Mouse (Mus musculus): ENCODE measurements around the gene Emp3. TPM values are rescaled to one million over a fixed set of nuclear protein-coding genes. Genes with fewer than 3 reads are reported as not detected.
A peak's percentile ranks its signal among the peaks of the same experiment; 100 is the strongest.
"Not testable (repeated sequence)": the region's sequence is repeated elsewhere in the genome, so short reads cannot be mapped to it uniquely, and the experiment has no call there.

Gene Emp3
- polyA plus RNA-seq, 1 experiment from 2014 or later: 307 TPM

GRCm38 (mm10) chr7:45915011-45915410 lies 6.2 kb downstream of the Emp3 start:
- H3K4me2 ChIP-seq (replicated peaks): no peak overlapping the region
- H3K9ac ChIP-seq: no peak overlapping the region
- H3K4me3 ChIP-seq (replicated peaks): no peak overlapping the region
- H3K27me3 ChIP-seq: no peaks in the 10 kb centered on the region
- H3K36me3 ChIP-seq: peaks cover 16% of the 10 kb centered on the region; the same call in 1 of the 2 replicates
- peaks cover 52% of the 10 kb centered on the region for H3K4me1 ChIP-seq
- H3K9me3 ChIP-seq (replicated peaks): no peaks in the 10 kb centered on the region
- ATAC-seq (ENCODE audit: insufficient number of reproducible peaks, low FRiP score, low TSS enrichment, low read depth): no peak
- WGBS: 84% methylated on average over 5 of the region's 5 CpGs
- H3K27ac ChIP-seq (replicated peaks): no peak overlapping the region

DNA sequence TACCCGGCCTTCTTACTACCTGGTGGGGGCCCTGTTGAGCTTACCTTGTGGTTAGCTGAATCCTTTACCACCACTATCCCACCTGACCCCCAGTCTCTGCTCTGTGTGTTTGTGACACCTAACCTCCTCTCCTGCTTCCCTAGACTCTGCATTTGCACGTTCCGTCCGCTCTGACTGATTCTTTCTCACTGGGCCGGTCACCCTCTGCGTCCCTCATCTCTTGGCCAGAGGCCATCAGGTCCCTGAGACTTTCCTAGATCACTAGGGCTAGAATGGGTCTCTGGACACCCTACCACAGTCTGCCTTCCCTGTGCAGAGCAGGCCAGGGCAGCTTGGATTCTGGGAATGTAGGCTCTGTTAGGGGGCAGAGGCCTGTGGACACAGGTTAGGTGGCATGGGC lies 7.1 kb downstream of the Emp3 start:
- 85% methylated on average over 6 of the region's 6 CpGs for WGBS
- H3K9me3 ChIP-seq (replicated peaks): no peaks in the 10 kb centered on the region

DNA sequence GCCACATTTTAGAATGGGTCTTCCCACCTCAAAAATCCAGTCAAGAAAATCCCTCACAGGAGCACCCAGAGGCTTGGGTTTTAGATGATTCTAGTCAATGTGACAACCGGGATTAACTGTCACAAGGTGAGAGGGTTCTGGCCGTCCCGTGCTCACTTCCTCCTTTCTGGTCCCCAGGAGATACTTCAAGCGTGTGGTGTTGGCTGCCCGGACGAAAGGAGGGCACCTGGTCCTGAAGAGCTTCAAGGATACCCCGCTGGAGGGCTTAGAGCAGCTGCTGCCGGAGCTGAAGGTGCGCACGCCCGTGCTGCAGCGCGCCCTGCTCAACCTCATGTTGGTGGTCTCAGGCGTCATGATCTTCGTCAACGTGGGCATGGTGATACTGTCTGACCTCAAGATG lies 12.1 kb downstream of the Emp3 start:
- Histone ChIP-seq H3K4me3 (replicated peaks) (no peak overlapping the region), H3K36me3 (peaks cover 26% of the 10 kb centered on the region), H3K9me3 (replicated peaks) (no peaks in the 10 kb centered on the region), H3K27me3 (no peaks in the 10 kb centered on the region), H3K4me2 (replicated peaks) (no peak overlapping the region), H3K27ac (replicated peaks) (no peak overlapping the region), H3K4me1 (peaks cover 2% of the 10 kb centered on the region; the same call in 1 of the 2 replicates), H3K9ac (no peak overlapping the region)
- 90% methylated on average over 16 of the region's 16 CpGs for WGBS
- no peak for ATAC-seq (ENCODE audit: insufficient number of reproducible peaks, low FRiP score, low TSS enrichment, low read depth)

More for the DNA sequence above, 7.1 kb downstream of the Emp3 start:
- Histone ChIP-seq H3K4me1 (peaks cover 42% of the 10 kb centered on the region), H3K4me2 (replicated peaks) (no peak overlapping the region), H3K4me3 (replicated peaks) (no peak overlapping the region), H3K27ac (replicated peaks) (peak overlapping the region; percentile 39; the same call in 1 of the 2 replicates), H3K27me3 (no peaks in the 10 kb centered on the region), H3K36me3 (peaks cover 26% of the 10 kb centered on the region), H3K9ac (no peak overlapping the region)
- ATAC-seq (ENCODE audit: insufficient number of reproducible peaks, low FRiP score, low TSS enrichment, low read depth): no peak

DNA sequence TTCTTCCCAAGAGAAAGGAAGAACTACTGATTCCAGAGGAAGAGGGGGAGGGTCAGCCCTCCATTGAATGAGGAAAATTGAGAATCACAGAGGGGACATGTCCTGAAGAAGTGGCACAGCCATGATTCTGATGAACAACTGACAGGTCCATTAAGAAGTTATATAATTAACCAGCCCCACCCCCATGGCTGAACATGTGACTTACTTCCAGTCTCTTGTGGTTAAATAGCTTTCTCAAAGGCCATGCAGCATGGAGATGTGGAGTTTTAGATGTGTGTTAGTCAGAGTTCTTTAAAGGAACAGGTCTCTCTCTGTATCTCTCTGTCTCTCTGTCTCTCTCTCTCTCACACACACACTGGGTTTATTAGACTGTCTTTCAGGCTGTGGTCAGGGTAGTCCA lies 12.8 kb downstream of the Emp3 start:
- Histone ChIP-seq H3K9me3 (replicated peaks) (no peaks in the 10 kb centered on the region), H3K36me3 (peaks cover 26% of the 10 kb centered on the region), H3K27me3 (no peaks in the 10 kb centered on the region)

GRCm38 (mm10) chr7:45906622-45907021 lies 14.6 kb downstream of the Emp3 start:
- Histone ChIP-seq H3K9ac (no peak overlapping the region), H3K4me1 (no peaks in the 10 kb centered on the region), H3K9me3 (replicated peaks) (no peaks in the 10 kb centered on the region), H3K27ac (replicated peaks) (no peak overlapping the region), H3K36me3 (peaks cover 26% of the 10 kb centered on the region), H3K4me3 (replicated peaks) (no peak overlapping the region), H3K4me2 (replicated peaks) (no peak overlapping the region), H3K27me3 (no peaks in the 10 kb centered on the region)
- 88% methylated on average over 9 of the region's 9 CpGs for WGBS
- no peak for ATAC-seq (ENCODE audit: insufficient number of reproducible peaks, low FRiP score, low TSS enrichment, low read depth)

More for the DNA sequence above, 12.8 kb downstream of the Emp3 start:
- Histone ChIP-seq H3K9ac (no peak overlapping the region), H3K4me1 (no peaks in the 10 kb centered on the region), H3K4me2 (replicated peaks) (no peak overlapping the region), H3K27ac (replicated peaks) (no peak overlapping the region), H3K4me3 (replicated peaks) (no peak overlapping the region)
- ATAC-seq (ENCODE audit: insufficient number of reproducible peaks, low FRiP score, low TSS enrichment, low read depth): no peak

DNA sequence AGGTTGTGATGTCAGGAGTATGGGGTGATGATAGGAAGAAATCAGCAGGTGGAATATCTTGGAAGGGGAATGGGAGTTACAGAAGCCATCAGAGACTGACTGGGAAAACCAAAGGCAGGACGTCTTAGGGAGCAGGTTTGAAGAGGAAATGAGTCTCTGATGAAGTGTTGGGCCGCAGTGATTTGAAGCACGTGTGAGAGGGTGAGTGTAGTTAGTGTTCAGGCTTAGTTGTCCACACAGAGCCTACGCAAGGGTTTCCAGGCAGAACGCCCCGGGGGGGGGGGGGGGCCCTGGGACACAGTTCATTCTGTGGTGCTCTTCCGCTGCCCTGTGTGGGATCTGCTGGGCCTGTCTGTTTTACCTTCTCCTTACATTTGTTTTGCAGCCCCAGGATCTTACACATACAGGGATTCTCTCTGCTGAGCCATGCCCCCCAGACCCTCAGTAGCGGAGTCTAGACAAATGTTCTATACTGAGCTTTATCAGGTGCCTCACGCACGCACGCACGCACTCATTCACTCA lies 18.7 kb downstream of the Emp3 start:
- no peaks in the 10 kb centered on the region for H3K27me3 ChIP-seq
- ATAC-seq (ENCODE audit: insufficient number of reproducible peaks, low FRiP score, low TSS enrichment, low read depth): no peak
- no peaks in the 10 kb centered on the region; the same call in 1 of the 2 replicates for H3K36me3 ChIP-seq
- H3K4me3 ChIP-seq (replicated peaks): no peak overlapping the region
- no peaks in the 10 kb centered on the region for H3K9me3 ChIP-seq (replicated peaks)
- no peak overlapping the region for H3K27ac ChIP-seq (replicated peaks)
- 72% methylated on average over 12 of the region's 12 CpGs for WGBS
- no peak overlapping the region for H3K4me2 ChIP-seq (replicated peaks)
- no peak overlapping the region for H3K9ac ChIP-seq
- peaks cover 6% of the 10 kb centered on the region for H3K4me1 ChIP-seq

GRCm38 (mm10) chr7:45901562-45901961 lies 19.6 kb downstream of the Emp3 start:
- no peak overlapping the region for H3K4me3 ChIP-seq (replicated peaks)
- H3K27ac ChIP-seq (replicated peaks): no peak overlapping the region
- peaks cover 9% of the 10 kb centered on the region for H3K4me1 ChIP-seq
- no peak overlapping the region for H3K9ac ChIP-seq
- no peaks in the 10 kb centered on the region for H3K36me3 ChIP-seq
- H3K27me3 ChIP-seq: no peaks in the 10 kb centered on the region
- H3K9me3 ChIP-seq (replicated peaks): no peaks in the 10 kb centered on the region
- no peak for ATAC-seq (ENCODE audit: insufficient number of reproducible peaks, low FRiP score, low TSS enrichment, low read depth)
- WGBS: 49% methylated on average over 5 of the region's 5 CpGs
- no peak overlapping the region for H3K4me2 ChIP-seq (replicated peaks)

DNA sequence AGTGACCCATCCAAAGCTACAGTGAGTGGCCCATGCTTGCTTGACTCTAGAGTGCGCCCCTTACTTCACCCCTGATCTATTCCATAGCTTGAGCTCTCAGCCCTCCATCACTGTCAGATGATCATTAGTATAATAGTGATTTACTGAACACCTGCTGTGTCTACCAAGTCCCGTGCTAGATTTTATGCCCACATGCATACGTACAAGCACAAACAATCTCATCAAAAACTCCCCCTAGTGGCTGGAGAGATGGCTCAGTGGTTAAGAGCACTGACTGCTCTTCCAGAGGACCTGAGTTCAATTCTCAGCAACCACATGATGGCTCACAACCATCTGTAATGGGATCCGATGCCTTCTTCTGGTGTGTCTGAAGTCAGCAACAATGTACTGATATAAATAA lies 23.1 kb downstream of the Emp3 start:
- not testable (repeated sequence) for H3K9ac ChIP-seq

GRCm38 (mm10) chr7:45897258-45897757 lies 23.9 kb downstream of the Emp3 start:
- H3K9me3 ChIP-seq (replicated peaks): no peaks in the 10 kb centered on the region
- H3K4me2 ChIP-seq (replicated peaks): peak overlapping the region; percentile 89
- peaks cover 9% of the 10 kb centered on the region for H3K4me1 ChIP-seq
- peak overlapping the region; percentile 82 for H3K27ac ChIP-seq (replicated peaks)
- H3K27me3 ChIP-seq: no peaks in the 10 kb centered on the region
- H3K36me3 ChIP-seq: no peaks in the 10 kb centered on the region
- peak overlapping the region; percentile 62 for H3K9ac ChIP-seq
- peak overlapping the region; percentile 56 for H3K4me3 ChIP-seq (replicated peaks)
- WGBS: 2% methylated on average over 19 of the region's 19 CpGs
- ATAC-seq (ENCODE audit: insufficient number of reproducible peaks, low FRiP score, low TSS enrichment, low read depth): peak; percentile 32

More for the DNA sequence above, 23.1 kb downstream of the Emp3 start:
- not testable (repeated sequence) for ATAC-seq (ENCODE audit: insufficient number of reproducible peaks, low FRiP score, low TSS enrichment, low read depth); H3K9me3 ChIP-seq (replicated peaks); H3K4me1 ChIP-seq; H3K27ac ChIP-seq (replicated peaks); H3K36me3 ChIP-seq; H3K27me3 ChIP-seq
- H3K4me3 ChIP-seq (replicated peaks): peak overlapping the region; percentile 56; the same call in 1 of the 2 replicates
- 60% methylated on average over 4 of the region's 4 CpGs for WGBS
- peak overlapping the region; percentile 89; the same call in 1 of the 2 replicates for H3K4me2 ChIP-seq (replicated peaks)

GRCm38 (mm10) chr7:45896517-45897257 lies 24.5 kb downstream of the Emp3 start, which contains the start of the genes Syngr4 and Tmem143:
Gene Syngr4 (minus strand): TSS chr7:45896714.
Gene Tmem143 (plus strand): TSS chr7:45896941.
- peak within 1 kb of the TSS; percentile 56 for H3K4me3 ChIP-seq (replicated peaks)
- H3K4me1 ChIP-seq: peaks cover 9% of the 10 kb centered on the region
- peak within 1 kb of the TSS; percentile 82 for H3K27ac ChIP-seq (replicated peaks)
- H3K9me3 ChIP-seq (replicated peaks): no peaks in the 10 kb centered on the region
- no peaks in the 10 kb centered on the region for H3K36me3 ChIP-seq
- peak within 1 kb of the TSS; percentile 62 for H3K9ac ChIP-seq
- H3K27me3 ChIP-seq: no peaks in the 10 kb centered on the region
- H3K4me2 ChIP-seq (replicated peaks): peak within 1 kb of the TSS; percentile 89
- under 1% methylated on average over 40 of the region's 40 CpGs for WGBS
- peak; percentile 89 for ATAC-seq (ENCODE audit: insufficient number of reproducible peaks, low FRiP score, low TSS enrichment, low read depth)

DNA sequence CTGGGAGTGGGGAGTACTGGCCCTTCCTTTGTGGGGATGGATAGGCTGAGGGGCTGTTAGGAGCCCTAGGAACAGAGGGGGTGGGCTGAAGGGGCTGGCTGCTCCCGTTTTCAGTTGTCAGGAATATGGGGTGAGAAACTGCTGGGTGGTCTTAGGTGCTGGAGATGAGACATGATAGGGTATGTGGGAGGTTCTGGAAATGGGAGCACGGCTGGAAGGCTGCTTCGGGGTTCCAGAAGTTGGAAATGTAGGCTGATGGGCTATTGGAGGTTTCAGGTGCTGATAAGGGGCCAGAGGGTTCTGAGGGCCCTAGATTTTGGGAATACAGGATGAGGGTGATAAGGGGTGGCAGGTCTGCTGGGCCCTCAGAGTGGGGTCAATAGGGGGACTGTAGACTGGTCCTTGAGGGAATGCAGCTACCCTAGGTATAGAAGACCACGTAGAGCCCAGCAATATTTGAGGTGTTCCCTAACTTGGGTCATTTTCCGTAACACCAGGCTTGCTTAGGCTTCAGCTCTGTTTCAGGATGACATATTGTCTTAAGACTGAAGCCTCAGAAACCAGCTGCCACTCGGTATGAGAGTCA lies 25.2 kb downstream of the Emp3 start:
- H3K36me3 ChIP-seq: no peaks in the 10 kb centered on the region
- H3K4me2 ChIP-seq (replicated peaks): peak overlapping the region; percentile 89
- WGBS: 78% methylated on average over 6 of the region's 6 CpGs
- no peaks in the 10 kb centered on the region for H3K27me3 ChIP-seq
- peak overlapping the region; percentile 56 for H3K4me3 ChIP-seq (replicated peaks)
- no peaks in the 10 kb centered on the region for H3K9me3 ChIP-seq (replicated peaks)
- H3K27ac ChIP-seq (replicated peaks): peak overlapping the region; percentile 22; the same call in 1 of the 2 replicates
- peaks cover 9% of the 10 kb centered on the region for H3K4me1 ChIP-seq
- no peak for ATAC-seq (ENCODE audit: insufficient number of reproducible peaks, low FRiP score, low TSS enrichment, low read depth)
- H3K9ac ChIP-seq: no peak overlapping the region
